14 mouse cellular contexts compared by ENCODE assay signal in the genomic region with DNA sequence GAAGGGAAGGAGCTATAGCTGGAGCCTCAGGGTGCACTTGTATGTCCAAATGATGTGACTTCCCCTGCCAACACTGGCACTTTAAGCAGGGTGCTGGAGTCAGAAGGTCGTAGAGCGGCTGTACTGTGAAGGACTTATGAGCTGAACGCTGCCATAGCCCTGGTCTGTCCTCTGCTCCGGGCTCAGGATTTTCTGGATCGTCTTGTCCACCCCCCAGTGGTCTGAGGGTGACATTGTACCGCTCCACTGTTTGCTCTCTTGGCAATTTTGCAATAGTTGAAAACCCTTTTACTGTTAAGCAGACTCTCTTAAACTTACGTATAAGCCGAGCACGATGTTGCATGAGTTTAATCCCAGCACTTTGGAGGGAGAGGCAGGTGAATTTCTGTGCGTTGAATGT. TPM values are rescaled to one million over a fixed set of nuclear protein-coding genes. Genes with fewer than 3 reads are reported as not detected.
DNase-seq lines count a peak whose midpoint lies in the region; ATAC-seq and TF ChIP-seq lines count a peak whose summit lies in the region.
"Had no signal": no experiment of that assay in that cellular context is flagged by ENCODE, and none has a peak within 500 bp of the region (broad histone marks: within the 10 kb centered on the region; RNA-seq: fewer than 3 reads in every experiment).

No protein-coding gene starts in this region.

- WGBS in heart, postnatal 0 days: 51% methylated on average over 10 of the region's 10 CpGs
- WGBS in liver, embryonic 16.5 days (ENCODE audit: insufficient replicate concordance): 68% methylated on average over 10 of the region's 10 CpGs
- WGBS in liver, embryonic 11.5 days: 75% methylated on average over 10 of the region's 10 CpGs

- H3K9me3 ChIP-seq in heart, postnatal 0 days (replicated peaks; ENCODE audit: control insufficient read depth, low read length): no peaks in the 10 kb centered on the region
- no peaks in the 10 kb centered on the region for H3K9me3 ChIP-seq in liver, embryonic 16.5 days (replicated peaks; ENCODE audit: control insufficient read depth, low read length)
- no peaks in the 10 kb centered on the region for H3K9me3 ChIP-seq in liver, embryonic 11.5 days (ENCODE audit: control insufficient read depth, low read length)
- H3K9me3 ChIP-seq: G1E; heart, embryonic 10.5 days; limb, embryonic 15.5 days; midbrain, embryonic 15.5 days had no signal

- no peak for DNase-seq in heart, postnatal 0 days (ENCODE audit: low spot score)
- no peak for DNase-seq in heart, adult 9 months (ENCODE audit: low spot score in 2 of 2)
- no peak for DNase-seq in liver, embryonic 11.5 days (ENCODE audit: low spot score)
- no peak for DNase-seq in brain, embryonic 14.5 days (ENCODE audit: low read depth)
- DNase-seq in lung, postnatal 25 days (ENCODE audit: low spot score): peak; percentile 44
- DNase-seq in embryo, embryonic 10 days (ENCODE audit: low spot score): no peak
- DNase-seq: adrenal gland, adult 2 months; cerebellum, adult 9-11 months; right cerebral cortex, postnatal 14 days had no signal

- H3K9ac ChIP-seq in heart, postnatal 0 days (replicated peaks; ENCODE audit: low read depth, low read length): no peak overlapping the region
- no peak overlapping the region for H3K9ac ChIP-seq in liver, embryonic 16.5 days (ENCODE audit: low read depth, low read length)
- H3K9ac ChIP-seq in liver, embryonic 11.5 days (ENCODE audit: low read depth, low read length): no peak overlapping the region
- H3K9ac ChIP-seq: limb, embryonic 15.5 days; midbrain, embryonic 15.5 days had no signal

- peaks cover 15% of the 10 kb centered on the region; the same call in 1 of the 2 replicates for H3K4me1 ChIP-seq in heart, postnatal 0 days (ENCODE audit: control insufficient read depth, insufficient read depth)
- peaks cover 13% of the 10 kb centered on the region for H3K4me1 ChIP-seq in liver, embryonic 16.5 days (ENCODE audit: control insufficient read depth, low read depth, low read length)
- peaks cover 7% of the 10 kb centered on the region; the same call in 1 of the 2 replicates for H3K4me1 ChIP-seq in liver, embryonic 11.5 days (replicated peaks; ENCODE audit: control insufficient read depth, insufficient read depth, low read length)

- TF ChIP-seq POLR2A in brain, embryonic 14.5 days (IDR thresholded peaks at IDR 0.05; ENCODE audit: borderline replicate concordance, extremely low read depth, insufficient read depth, insufficient read length, poor library complexity, severe bottlenecking): no peak

- no peak overlapping the region for H3K27ac ChIP-seq in heart, postnatal 0 days (ENCODE audit: low read depth)
- 0 out of 2 replicates have a peak overlapping the region, but pooled peaks have one; percentile 12 for H3K27ac ChIP-seq in liver, embryonic 16.5 days (ENCODE audit: low read length)
- no peak overlapping the region for H3K27ac ChIP-seq in liver, embryonic 11.5 days (ENCODE audit: low read depth, low read length)
- H3K27ac ChIP-seq: heart, embryonic 10.5 days; limb, embryonic 15.5 days; midbrain, embryonic 15.5 days had no signal

- no peak overlapping the region for H3K4me3 ChIP-seq in heart, postnatal 0 days (ENCODE audit: low read depth, low read length)
- no peak overlapping the region for H3K4me3 ChIP-seq in liver, embryonic 16.5 days (ENCODE audit: low read depth, low read length)
- no peak overlapping the region for H3K4me3 ChIP-seq in liver, embryonic 11.5 days (ENCODE audit: low read depth, low read length)
- H3K4me3 ChIP-seq: heart, embryonic 10.5 days; limb, embryonic 15.5 days; midbrain, embryonic 15.5 days had no signal

- TF ChIP-seq EP300 in heart, postnatal 0 days (IDR thresholded peaks at IDR 0.05; ENCODE audit: low read depth): no peak

- no peaks in the 10 kb centered on the region for H3K27me3 ChIP-seq in heart, postnatal 0 days (ENCODE audit: control insufficient read depth, insufficient read depth, low read length)
- no peaks in the 10 kb centered on the region for H3K27me3 ChIP-seq in liver, embryonic 16.5 days (ENCODE audit: control insufficient read depth, insufficient read depth, low read depth, low read length)
- H3K27me3 ChIP-seq in liver, embryonic 11.5 days (replicated peaks; ENCODE audit: control insufficient read depth, insufficient read depth, low read length): no peaks in the 10 kb centered on the region
- H3K27me3 ChIP-seq: limb, embryonic 15.5 days; midbrain, embryonic 15.5 days had no signal

- H3K4me2 ChIP-seq in heart, postnatal 0 days (ENCODE audit: low read depth, low read length): no peak overlapping the region
- no peak overlapping the region for H3K4me2 ChIP-seq in liver, embryonic 16.5 days (ENCODE audit: low read depth, low read length)
- H3K4me2 ChIP-seq in liver, embryonic 11.5 days: no peak overlapping the region
- H3K4me2 ChIP-seq: limb, embryonic 15.5 days; midbrain, embryonic 15.5 days had no signal

- peak; percentile 36; the same call in 1 of the 2 replicates for ATAC-seq in heart, postnatal 0 days (ENCODE audit: insufficient read depth, low read depth)
- ATAC-seq in liver, embryonic 16.5 days (ENCODE audit: low read depth): no peak
- no peak for ATAC-seq in liver, embryonic 11.5 days (replicated peaks; ENCODE audit: low FRiP score)
- ATAC-seq: midbrain, embryonic 15.5 days had no signal

- H3K36me3 ChIP-seq in heart, postnatal 0 days (replicated peaks; ENCODE audit: control insufficient read depth, insufficient read depth, low read length): peaks cover 32% of the 10 kb centered on the region
- peaks cover 10% of the 10 kb centered on the region for H3K36me3 ChIP-seq in liver, embryonic 16.5 days (ENCODE audit: control insufficient read depth, insufficient read depth)
- H3K36me3 ChIP-seq in liver, embryonic 11.5 days (ENCODE audit: control insufficient read depth, insufficient read depth, low read length): peaks cover 12% of the 10 kb centered on the region; the same call in 1 of the 2 replicates

- peak; percentile 42 for TF ChIP-seq CTCF in heart, postnatal 0 days (IDR thresholded peaks at IDR 0.05; ENCODE audit: low read depth)
- peak; percentile 11; the same call in 1 of the 2 replicates for TF ChIP-seq CTCF in brain, embryonic 14.5 days (IDR thresholded peaks at IDR 0.05; ENCODE audit: borderline replicate concordance, extremely low read depth, insufficient read depth, insufficient read length)

RNA-seq across cellular contexts. Expression of a gene that starts 1.5 kb away (rescaled TPM):
- total RNA-seq in heart, postnatal 0 days (2014; rRNA removed; ENCODE audit: low replicate concordance): 208 and 280 TPM in 2 replicates
- 273 and 276 TPM in 2 replicates for polyA plus RNA-seq in heart, postnatal 0 days (2015; fragmentation: Nextera tagmentation; extraction: Ambion mirVana)
- 116 and 125 TPM in 2 replicates for polyA plus RNA-seq in liver, embryonic 16.5 days (2015; fragmentation: Nextera tagmentation; extraction: Ambion mirVana)
- 306 and 326 TPM in 2 replicates for polyA plus RNA-seq in liver, embryonic 11.5 days (2014; fragmentation: Nextera tagmentation; extraction: Ambion mirVana)
- polyA plus RNA-seq in brain, embryonic 14.5 days (2012; rRNA removed): 114 and 142 TPM in 2 replicates

RNA-seq across cellular contexts. Expression of a gene that starts 10.2 kb away (rescaled TPM):
- total RNA-seq in heart, postnatal 0 days (2014; rRNA removed; ENCODE audit: low replicate concordance): 31.9 and 35.1 TPM in 2 replicates
- 53.8 and 55.9 TPM in 2 replicates for polyA plus RNA-seq in heart, postnatal 0 days (2015; fragmentation: Nextera tagmentation; extraction: Ambion mirVana)
- 10.2 and 11.8 TPM in 2 replicates for polyA plus RNA-seq in liver, embryonic 16.5 days (2015; fragmentation: Nextera tagmentation; extraction: Ambion mirVana)
- 32.9 and 34.1 TPM in 2 replicates for polyA plus RNA-seq in liver, embryonic 11.5 days (2014; fragmentation: Nextera tagmentation; extraction: Ambion mirVana)
- polyA plus RNA-seq in brain, embryonic 14.5 days (2012; rRNA removed): 29.4 and 31.5 TPM in 2 replicates

RNA-seq across cellular contexts. Expression of a gene that starts 10.4 kb away (rescaled TPM):
- 1.7 and 1.9 TPM in 2 replicates for total RNA-seq in heart, postnatal 0 days (2014; rRNA removed; ENCODE audit: low replicate concordance)
- 0.31 and 0.48 TPM in 2 replicates for polyA plus RNA-seq in heart, postnatal 0 days (2015; fragmentation: Nextera tagmentation; extraction: Ambion mirVana)
- 0.14 and 0.15 TPM in 2 replicates for polyA plus RNA-seq in liver, embryonic 16.5 days (2015; fragmentation: Nextera tagmentation; extraction: Ambion mirVana)
- 0.32 and 0.74 TPM in 2 replicates for polyA plus RNA-seq in liver, embryonic 11.5 days (2014; fragmentation: Nextera tagmentation; extraction: Ambion mirVana)
- polyA plus RNA-seq in brain, embryonic 14.5 days (2012; rRNA removed): 33.7 and 33.9 TPM in 2 replicates

RNA-seq across cellular contexts. Expression of a gene that starts 18.5 kb away (rescaled TPM):
- total RNA-seq in heart, postnatal 0 days (2014; rRNA removed; ENCODE audit: low replicate concordance): 38.4 and 60.6 TPM in 2 replicates
- 17.3 and 17.8 TPM in 2 replicates for polyA plus RNA-seq in heart, postnatal 0 days (2015; fragmentation: Nextera tagmentation; extraction: Ambion mirVana)
- 19.2 and 21.6 TPM in 2 replicates for polyA plus RNA-seq in liver, embryonic 16.5 days (2015; fragmentation: Nextera tagmentation; extraction: Ambion mirVana)
- polyA plus RNA-seq in liver, embryonic 11.5 days (2014; fragmentation: Nextera tagmentation; extraction: Ambion mirVana): 25.9 and 28.3 TPM in 2 replicates
- polyA plus RNA-seq in brain, embryonic 14.5 days (2012; rRNA removed): 34.9 and 37.4 TPM in 2 replicates

RNA-seq across cellular contexts. Expression of a gene that starts 21.4 kb away (rescaled TPM):
- 34.3 and 39.9 TPM in 2 replicates for total RNA-seq in heart, postnatal 0 days (2014; rRNA removed; ENCODE audit: low replicate concordance)
- 18.0 and 20.6 TPM in 2 replicates for polyA plus RNA-seq in heart, postnatal 0 days (2015; fragmentation: Nextera tagmentation; extraction: Ambion mirVana)
- polyA plus RNA-seq in liver, embryonic 16.5 days (2015; fragmentation: Nextera tagmentation; extraction: Ambion mirVana): 26.2 and 28.5 TPM in 2 replicates
- polyA plus RNA-seq in liver, embryonic 11.5 days (2014; fragmentation: Nextera tagmentation; extraction: Ambion mirVana): 58.8 and 61.8 TPM in 2 replicates
- polyA plus RNA-seq in brain, embryonic 14.5 days (2012; rRNA removed): 41.2 and 61.0 TPM in 2 replicates

Comparison
In these comparisons a context has a peak if more than half of its experiments do, and no peak if none do; other contexts are left out.
1. RNA of a gene that starts 10.4 kb away (polyA plus RNA-seq): 33.7 to 33.9 TPM in brain, embryonic 14.5 days; 0.32 to 0.74 TPM in liver, embryonic 11.5 days, 0.31 to 0.48 TPM in heart, postnatal 0 days and 0.14 to 0.15 TPM in liver, embryonic 16.5 days; every median in the first group is over 10 times any median in the second.